Mouse (Mus musculus): ENCODE measurements around the gene Kcnk12. TPM values are rescaled to one million over a fixed set of nuclear protein-coding genes. Genes with fewer than 3 reads are reported as not detected.

Kcnk12 gene
- polyA plus RNA-seq, 2 experiments, result 0.13 to 0.57 TPM

- H3K4me1 ChIP-seq (replicated peaks; ENCODE audit: control insufficient read depth in 2 of 2, insufficient read depth in 2 of 2, low read length in 1 of 2), result peaks cover 0 to 2% of the 10 kb centered on the region in 2 experiments; a peak in 1 of 4 replicates
- ATAC-seq (ENCODE audit: insufficient read depth) (no peak), DNase-seq (ENCODE audit: low read depth in 3 of 3, low spot score in 3 of 3) (no peak)
- H3K9me3 ChIP-seq (ENCODE audit: control insufficient read depth, low read length), result no peaks in the 10 kb centered on the region
- TF ChIP-seq EP300 (IDR thresholded peaks at IDR 0.05; ENCODE audit: low read depth), result no peak
- TF ChIP-seq CTCF (IDR thresholded peaks at IDR 0.05; ENCODE audit: low read depth), result no peak
- H3K4me3 ChIP-seq (ENCODE audit: insufficient read depth in 1 of 2, low read depth in 2 of 2, low read length in 2 of 2), result peak overlapping the region; percentile 40 to 43
- no peaks in the 10 kb centered on the region for H3K36me3 ChIP-seq (replicated peaks; ENCODE audit: control insufficient read depth, insufficient read depth, low read depth)
- 16% methylated on average over 32 of the region's 32 CpGs for WGBS (ENCODE audit: insufficient replicate concordance)
- H3K27me3 ChIP-seq (ENCODE audit: control insufficient read depth, insufficient read depth, low read length), result peaks cover 29% of the 10 kb centered on the region
- no peak overlapping the region for H3K9ac ChIP-seq (replicated peaks)
- H3K27ac ChIP-seq, result no peak overlapping the region
- H3K4me2 ChIP-seq (ENCODE audit: low read depth), result peak overlapping the region; percentile 54
Observed at GRCm38 (mm10) chr17:87744985-87745925, 52.5 kb downstream of the Kcnk12 start.

DNA sequence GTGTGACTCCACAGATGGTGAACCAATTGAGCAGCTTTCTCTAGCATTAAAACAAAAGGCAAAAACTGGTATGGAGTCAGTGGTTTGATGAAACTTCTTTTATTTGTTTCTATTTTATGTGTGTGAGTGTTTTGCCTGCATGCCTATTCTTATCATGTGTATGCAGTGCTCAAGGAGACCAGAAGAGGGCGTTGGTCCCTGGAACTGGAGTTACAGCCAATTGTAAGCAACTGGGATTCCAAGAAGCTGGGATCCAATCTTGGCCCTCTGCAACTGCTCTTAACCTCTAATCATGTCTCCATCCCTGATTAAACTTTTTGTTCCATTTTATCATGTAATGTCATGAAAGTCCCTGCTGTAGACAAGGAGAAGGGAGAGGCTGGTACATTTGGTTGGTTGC, 58.0 kb downstream of the Kcnk12 start:
- no peaks in the 10 kb centered on the region for H3K36me3 ChIP-seq (replicated peaks; ENCODE audit: control insufficient read depth, insufficient read depth, low read depth)
- H3K4me1 ChIP-seq (replicated peaks; ENCODE audit: control insufficient read depth in 2 of 2, insufficient read depth in 2 of 2, low read length in 1 of 2), result 0 out of 4 replicates have a peak, but pooled peaks cover 0 to 2% of the 10 kb centered on the region in 2 experiments
- no peak overlapping the region for H3K27ac ChIP-seq
- no peak overlapping the region for H3K4me3 ChIP-seq (ENCODE audit: insufficient read depth in 1 of 2, low read depth in 2 of 2, low read length in 2 of 2)
- DNase-seq (ENCODE audit: low read depth in 3 of 3, low spot score in 3 of 3) (no peak), ATAC-seq (ENCODE audit: insufficient read depth) (no peak)
- WGBS (ENCODE audit: insufficient replicate concordance), result 29% methylated on average over 1 of the region's 1 CpGs
- H3K27me3 ChIP-seq (ENCODE audit: control insufficient read depth, insufficient read depth, low read length), result peaks cover 3% of the 10 kb centered on the region
- no peak overlapping the region for H3K9ac ChIP-seq (replicated peaks)
- H3K9me3 ChIP-seq (ENCODE audit: control insufficient read depth, low read length), result no peaks in the 10 kb centered on the region
- TF ChIP-seq CTCF (IDR thresholded peaks at IDR 0.05; ENCODE audit: low read depth) (no peak; the same call in 1 of the 2 replicates), EP300 (IDR thresholded peaks at IDR 0.05; ENCODE audit: low read depth) (no peak)
- no peak overlapping the region for H3K4me2 ChIP-seq (ENCODE audit: low read depth)

- Histone ChIP-seq H3K9ac (replicated peaks) (no peak overlapping the region), H3K4me2 (ENCODE audit: low read depth) (no peak overlapping the region), H3K36me3 (replicated peaks; ENCODE audit: control insufficient read depth, insufficient read depth, low read depth) (no peaks in the 10 kb centered on the region), H3K9me3 (ENCODE audit: control insufficient read depth, low read length) (no peaks in the 10 kb centered on the region), H3K27ac (no peak overlapping the region), H3K4me1 (replicated peaks; ENCODE audit: control insufficient read depth in 2 of 2, insufficient read depth in 2 of 2, low read length in 1 of 2) (0 out of 4 replicates have a peak, but pooled peaks cover 0 to 2% of the 10 kb centered on the region in 2 experiments), H3K27me3 (ENCODE audit: control insufficient read depth, insufficient read depth, low read length) (no peaks in the 10 kb centered on the region), H3K4me3 (ENCODE audit: insufficient read depth in 1 of 2, low read depth in 2 of 2, low read length in 2 of 2) (no peak overlapping the region)
- DNase-seq (ENCODE audit: low read depth in 3 of 3, low spot score in 3 of 3) (no peak), ATAC-seq (ENCODE audit: insufficient read depth) (no peak)
- 60% methylated on average over 3 of the region's 3 CpGs for WGBS (ENCODE audit: insufficient replicate concordance)
- TF ChIP-seq CTCF (IDR thresholded peaks at IDR 0.05; ENCODE audit: low read depth) (no peak), EP300 (IDR thresholded peaks at IDR 0.05; ENCODE audit: low read depth) (no peak)
Observed at GRCm38 (mm10) chr17:87737144-87737543, 60.6 kb downstream of the Kcnk12 start.

- H3K4me1 ChIP-seq (replicated peaks; ENCODE audit: control insufficient read depth in 2 of 2, insufficient read depth in 2 of 2, low read length in 1 of 2), result 0 out of 4 replicates have a peak, but pooled peaks cover 0 to 2% of the 10 kb centered on the region in 2 experiments
- H3K27me3 ChIP-seq (ENCODE audit: control insufficient read depth, insufficient read depth, low read length), result no peaks in the 10 kb centered on the region
- no peak overlapping the region for H3K9ac ChIP-seq (replicated peaks)
- no peaks in the 10 kb centered on the region for H3K9me3 ChIP-seq (ENCODE audit: control insufficient read depth, low read length)
- WGBS (ENCODE audit: insufficient replicate concordance), result 71% methylated on average over 8 of the region's 8 CpGs
- no peak overlapping the region for H3K4me2 ChIP-seq (ENCODE audit: low read depth)
- DNase-seq (ENCODE audit: low read depth in 3 of 3, low spot score in 3 of 3), result no peak
- H3K4me3 ChIP-seq (ENCODE audit: insufficient read depth in 1 of 2, low read depth in 2 of 2, low read length in 2 of 2), result no peak overlapping the region
- TF ChIP-seq EP300 (IDR thresholded peaks at IDR 0.05; ENCODE audit: low read depth) (no peak), CTCF (IDR thresholded peaks at IDR 0.05; ENCODE audit: low read depth) (no peak)
- no peaks in the 10 kb centered on the region for H3K36me3 ChIP-seq (replicated peaks; ENCODE audit: control insufficient read depth, insufficient read depth, low read depth)
- no peak overlapping the region for H3K27ac ChIP-seq
- no peak for ATAC-seq (ENCODE audit: insufficient read depth)
Observed at GRCm38 (mm10) chr17:87734471-87734870, 63.3 kb downstream of the Kcnk12 start.

- TF ChIP-seq CTCF (IDR thresholded peaks at IDR 0.05; ENCODE audit: low read depth) (no peak), EP300 (IDR thresholded peaks at IDR 0.05; ENCODE audit: low read depth) (no peak)
- Histone ChIP-seq H3K36me3 (replicated peaks; ENCODE audit: control insufficient read depth, insufficient read depth, low read depth) (no peaks in the 10 kb centered on the region), H3K9me3 (ENCODE audit: control insufficient read depth, low read length) (no peaks in the 10 kb centered on the region), H3K27ac (no peak overlapping the region), H3K4me2 (ENCODE audit: low read depth) (no peak overlapping the region), H3K9ac (replicated peaks) (no peak overlapping the region), H3K4me3 (ENCODE audit: insufficient read depth in 1 of 2, low read depth in 2 of 2, low read length in 2 of 2) (no peak overlapping the region), H3K27me3 (ENCODE audit: control insufficient read depth, insufficient read depth, low read length) (no peaks in the 10 kb centered on the region), H3K4me1 (replicated peaks; ENCODE audit: control insufficient read depth in 2 of 2, insufficient read depth in 2 of 2, low read length in 1 of 2) (0 out of 4 replicates have a peak, but pooled peaks cover 0 to 2% of the 10 kb centered on the region in 2 experiments)
- DNase-seq (ENCODE audit: low read depth in 3 of 3, low spot score in 3 of 3) (no peak), ATAC-seq (ENCODE audit: insufficient read depth) (no peak)
- WGBS (ENCODE audit: insufficient replicate concordance), result 68% methylated on average over 4 of the region's 4 CpGs
Observed at GRCm38 (mm10) chr17:87731962-87732361, 65.8 kb downstream of the Kcnk12 start.

All from liver, embryonic 14.5 days (tissue).